Mouse (Mus musculus) liver, adult (tissue): Measurements from ENCODE around the gene Lgi2.

Source experiments
- GATA4 ChIP-seq: IDR thresholded peaks from 2 replicates; pipeline ENCODE4 v1.6.1; 2014; ENCODE audit warnings: mild to moderate bottlenecking, low read length; ENCODE audit not compliant: insufficient replicate concordance

The Lgi2 gene

DNA sequence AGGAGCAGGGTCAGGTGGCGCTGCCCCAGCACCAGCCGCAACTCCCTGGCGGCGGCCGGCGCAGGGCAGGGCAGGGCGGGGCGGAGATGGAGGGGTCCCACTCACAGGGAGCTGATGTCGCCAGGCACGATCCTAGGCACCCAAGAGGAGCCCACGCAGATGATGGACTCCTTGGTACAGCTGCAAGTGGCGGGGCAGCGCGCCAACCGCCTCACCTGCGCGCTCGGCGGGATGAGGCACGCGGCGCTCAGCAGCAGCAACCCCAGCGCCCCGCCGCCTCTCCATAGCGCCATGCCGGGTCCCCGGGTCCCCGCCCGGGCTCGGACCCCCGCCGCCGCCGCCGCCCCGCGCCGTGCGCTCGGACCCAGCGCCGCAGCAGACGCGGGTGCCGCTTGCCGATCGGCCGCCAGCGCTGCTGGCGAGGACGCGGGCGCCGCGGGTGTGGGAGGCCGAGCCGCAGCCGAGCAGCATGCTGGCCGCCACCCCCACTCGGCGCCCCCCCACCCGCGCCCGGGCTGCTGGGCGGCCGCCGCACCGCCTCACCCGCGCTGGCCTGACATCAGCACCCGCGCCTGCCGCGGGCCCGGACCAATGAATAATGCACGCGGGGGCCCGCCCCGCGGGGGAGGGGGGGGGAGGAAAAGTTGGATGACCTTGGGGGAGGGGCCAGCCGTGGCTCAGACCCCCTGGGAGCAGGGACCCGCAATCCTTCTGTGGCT lies at the start of gene Lgi2:
Gene Lgi2 (minus strand): TSS at position 650 of the 719 bp plus-strand sequence.
- TF ChIP-seq GATA4, result no peak

DNA sequence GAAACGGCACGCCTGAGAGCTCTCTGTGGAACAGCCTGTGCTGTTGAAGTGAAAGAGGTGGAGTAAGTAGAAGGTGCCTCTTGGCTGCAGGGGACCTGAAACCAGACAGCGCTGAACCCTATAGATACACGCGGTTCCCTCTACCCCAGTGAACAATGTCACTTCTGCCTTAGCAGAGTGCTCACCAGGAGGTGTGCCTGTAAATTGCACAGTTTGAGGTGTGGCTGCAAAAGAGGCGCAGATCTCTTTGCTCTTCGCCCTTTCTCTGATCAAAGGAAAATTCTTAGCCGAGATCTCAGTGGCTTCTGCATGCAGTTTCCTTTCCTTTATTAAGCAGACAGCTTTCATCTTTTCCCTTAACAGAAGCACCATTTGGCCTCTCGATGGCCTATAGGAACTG lies 49.2 kb upstream of the Lgi2 start:
- no peak for TF ChIP-seq GATA4

DNA sequence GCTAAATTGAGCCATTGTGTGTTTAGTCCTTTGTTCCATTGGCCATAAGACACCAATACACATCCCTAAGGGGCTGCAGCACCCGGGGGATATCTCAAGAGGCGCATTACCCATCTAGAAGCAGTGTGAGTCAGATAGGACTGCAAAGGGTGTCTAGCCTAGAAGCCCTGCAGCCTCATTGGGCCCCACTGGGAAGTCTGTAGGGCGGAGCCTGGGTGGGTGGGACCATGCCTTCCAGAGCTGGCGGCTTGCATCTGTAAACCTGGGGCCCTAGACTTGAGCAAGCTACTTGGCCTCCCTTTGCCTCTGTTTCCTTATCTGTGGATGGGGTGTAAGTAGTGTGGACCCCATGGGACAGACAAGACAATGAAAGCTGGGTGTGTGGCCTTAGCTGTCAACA lies 48.4 kb upstream of the Lgi2 start:
- no peak for TF ChIP-seq GATA4

DNA sequence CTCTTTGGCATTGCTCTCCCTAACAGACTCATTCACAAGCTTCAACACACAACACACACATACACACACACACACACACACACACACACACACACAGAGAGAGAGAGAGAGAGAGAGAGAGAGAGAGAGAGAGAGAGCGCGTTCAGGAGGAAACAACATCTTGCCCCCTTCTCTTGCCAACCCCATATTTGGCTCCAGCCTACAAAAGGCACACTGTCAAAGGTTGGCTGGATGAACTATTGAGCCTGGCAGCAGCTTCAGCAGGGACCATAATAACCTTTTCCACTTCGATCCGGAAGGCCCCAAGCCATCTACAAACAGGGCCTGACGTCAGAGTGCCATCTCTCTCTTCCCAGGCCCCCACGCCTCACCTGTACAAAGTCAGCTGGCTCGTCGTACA lies 46.5 kb upstream of the Lgi2 start:
- no peak for TF ChIP-seq GATA4

DNA sequence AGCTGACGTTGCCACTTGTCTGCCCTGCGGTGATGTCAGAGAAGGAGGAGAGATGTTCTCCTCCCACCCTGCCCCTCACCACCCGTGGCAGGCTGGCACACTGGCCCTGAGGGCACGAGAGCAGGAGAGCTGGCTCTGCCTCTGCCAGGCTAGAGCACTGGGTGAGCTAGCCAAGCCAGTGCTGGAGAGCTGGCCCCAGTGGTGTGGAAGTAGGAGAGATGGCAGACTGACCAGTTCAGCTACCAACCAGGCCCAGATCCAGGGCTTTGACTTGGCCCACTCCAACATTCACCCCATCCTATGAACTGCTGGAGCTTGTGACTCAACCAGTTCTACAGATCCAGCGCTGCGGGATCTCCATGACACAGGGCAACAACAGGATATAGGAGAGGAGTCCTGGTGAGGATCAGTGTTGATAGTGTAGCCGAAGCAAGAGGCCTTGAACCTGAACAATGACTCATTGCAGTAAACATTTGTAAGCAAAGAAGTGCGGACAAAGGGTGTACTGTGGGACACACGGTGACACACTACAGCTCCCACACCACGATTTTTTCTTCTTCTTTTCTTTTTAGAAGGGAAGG lies 45.1 kb upstream of the Lgi2 start:
- no peak for TF ChIP-seq GATA4

DNA sequence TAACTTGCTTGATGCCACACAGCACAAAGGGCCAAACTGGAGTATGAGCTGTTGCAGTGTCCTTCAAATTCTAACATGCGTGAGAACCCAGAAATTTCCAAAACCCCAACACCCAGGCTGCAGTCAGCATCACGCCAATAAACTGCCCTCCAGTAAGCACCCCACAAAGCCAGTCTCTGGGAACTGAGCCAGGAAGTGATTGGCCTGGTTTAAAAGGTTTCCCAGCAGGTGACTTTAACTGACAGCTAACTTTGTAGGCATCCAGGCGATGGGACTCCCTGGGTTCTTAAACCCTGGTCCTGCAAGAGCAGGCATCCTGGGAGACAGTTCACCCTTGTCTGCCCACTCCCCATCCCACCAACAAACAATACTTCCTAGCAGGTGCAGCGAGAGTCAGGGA lies 44.0 kb upstream of the Lgi2 start:
- TF ChIP-seq GATA4, result no peak

DNA sequence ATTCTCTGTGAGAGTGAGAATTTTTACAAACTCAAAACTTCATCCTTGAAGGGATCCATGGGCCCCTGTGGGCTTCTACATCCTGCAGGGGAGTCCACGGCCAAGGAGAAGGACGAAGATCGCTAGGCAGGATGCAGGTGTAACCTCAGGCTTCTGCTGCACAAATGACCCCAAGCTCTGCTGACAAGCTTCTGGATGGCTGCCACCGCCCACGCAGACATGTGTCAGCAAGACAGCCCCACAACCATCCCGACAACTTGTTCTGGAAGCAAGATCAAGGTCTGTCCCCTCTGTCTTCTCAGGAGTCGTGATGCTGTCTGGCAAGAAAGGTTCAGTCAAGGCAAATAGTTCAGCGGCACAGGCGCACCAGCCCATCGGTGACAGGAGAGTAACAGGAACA lies 43.4 kb upstream of the Lgi2 start:
- TF ChIP-seq GATA4, result no peak

DNA sequence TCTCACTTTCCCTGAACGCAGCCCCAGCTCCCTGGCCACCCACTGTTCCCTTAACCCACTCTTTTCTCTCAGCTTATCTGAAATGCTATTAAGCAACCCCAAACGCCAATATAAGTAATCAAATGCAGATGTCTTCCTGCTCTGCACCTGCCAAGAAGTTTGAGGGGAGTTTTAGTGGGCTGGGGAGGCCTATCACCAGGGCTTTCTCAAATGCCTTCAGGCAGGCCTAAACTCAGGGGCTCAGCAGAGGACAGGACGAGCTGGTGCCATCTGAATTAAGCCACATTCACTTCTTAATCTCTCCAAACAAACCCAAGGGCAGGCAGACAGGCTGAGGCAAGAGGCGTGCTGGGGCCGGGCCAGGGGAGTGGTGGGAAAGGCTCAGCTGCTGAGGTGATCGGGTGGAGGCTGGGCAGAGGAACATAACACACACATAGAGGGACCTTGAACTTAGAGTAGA lies 38.4 kb upstream of the Lgi2 start:
- TF ChIP-seq GATA4, result no peak

DNA sequence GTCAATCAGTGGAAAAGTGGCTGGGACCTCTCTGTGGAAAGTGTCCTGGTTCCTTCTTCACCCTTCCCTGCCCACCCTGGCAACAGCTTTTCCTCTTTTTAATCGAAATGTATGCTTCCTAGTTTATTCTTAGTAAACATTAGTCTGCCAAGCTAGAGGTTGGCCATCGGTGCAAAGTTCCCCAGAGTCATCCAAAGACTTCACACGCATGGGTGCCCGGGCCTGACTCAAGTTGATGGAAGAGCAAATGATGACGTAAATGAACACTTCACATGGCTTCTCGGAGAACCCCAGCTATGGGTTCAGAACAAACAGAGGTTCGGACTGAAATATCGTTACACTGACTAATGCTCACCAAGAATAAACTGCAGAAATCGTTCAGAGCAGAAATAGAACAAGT lies 24.4 kb upstream of the Lgi2 start:
- no peak for TF ChIP-seq GATA4

DNA sequence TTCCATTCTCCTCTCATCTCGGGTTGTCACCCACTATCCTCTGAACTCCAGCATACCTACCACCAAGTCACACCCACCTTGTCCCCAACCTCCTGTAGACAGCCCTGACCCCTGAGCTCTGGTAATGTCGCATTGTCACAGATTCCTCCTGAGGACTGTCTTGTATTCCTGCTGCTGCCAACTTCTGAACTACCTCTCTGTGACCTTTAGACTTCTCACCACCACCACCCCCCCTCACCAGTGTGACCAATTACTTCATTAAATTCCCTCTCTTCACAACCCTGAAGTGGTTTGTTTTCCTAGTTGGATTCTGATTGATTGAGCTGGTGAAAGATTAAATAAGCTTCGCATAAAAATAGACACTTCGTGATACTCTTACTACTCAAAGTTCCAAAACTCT lies 22.4 kb upstream of the Lgi2 start:
- no peak for TF ChIP-seq GATA4

DNA sequence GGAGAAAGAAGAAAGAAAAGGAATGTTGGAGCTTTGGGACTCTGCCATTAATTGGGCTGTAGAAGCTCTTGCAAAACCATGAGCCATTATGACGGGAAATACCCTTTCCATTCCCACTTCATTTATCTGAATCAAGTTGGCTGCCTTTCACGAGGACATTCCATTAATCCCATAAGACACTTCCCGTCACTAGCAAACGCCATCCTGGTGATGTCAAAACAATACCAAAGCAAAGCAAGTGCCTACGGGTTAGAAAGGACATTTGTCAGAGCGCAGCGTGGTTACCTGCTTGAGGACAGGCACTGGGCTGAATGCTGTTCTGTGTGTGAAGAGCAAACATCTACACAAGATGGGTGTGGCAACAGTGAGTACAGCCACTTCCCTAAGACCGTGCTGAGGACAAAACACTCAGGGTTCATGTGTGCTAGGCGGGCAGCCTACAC lies 21.1 kb upstream of the Lgi2 start:
- TF ChIP-seq GATA4, result no peak

DNA sequence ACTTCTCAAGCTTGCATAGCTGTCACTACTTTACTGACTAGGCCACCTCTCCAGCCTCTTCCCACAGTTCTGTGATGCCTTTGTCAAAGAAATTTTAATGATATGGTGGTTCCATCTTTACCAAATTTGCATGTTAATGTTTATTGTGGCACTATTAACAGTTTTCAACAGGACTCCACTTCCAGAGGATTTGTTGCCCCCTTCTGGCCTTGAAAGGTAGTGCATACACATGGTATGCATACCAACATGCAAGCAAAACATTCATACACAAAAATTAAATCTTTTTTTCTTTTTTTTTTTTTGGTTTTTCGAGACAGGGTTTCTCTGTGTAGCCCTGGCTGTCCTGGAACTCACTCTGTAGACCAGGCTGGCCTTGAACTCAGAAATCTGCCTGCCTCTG lies 6.3 kb upstream of the Lgi2 start:
- no peak for TF ChIP-seq GATA4

DNA sequence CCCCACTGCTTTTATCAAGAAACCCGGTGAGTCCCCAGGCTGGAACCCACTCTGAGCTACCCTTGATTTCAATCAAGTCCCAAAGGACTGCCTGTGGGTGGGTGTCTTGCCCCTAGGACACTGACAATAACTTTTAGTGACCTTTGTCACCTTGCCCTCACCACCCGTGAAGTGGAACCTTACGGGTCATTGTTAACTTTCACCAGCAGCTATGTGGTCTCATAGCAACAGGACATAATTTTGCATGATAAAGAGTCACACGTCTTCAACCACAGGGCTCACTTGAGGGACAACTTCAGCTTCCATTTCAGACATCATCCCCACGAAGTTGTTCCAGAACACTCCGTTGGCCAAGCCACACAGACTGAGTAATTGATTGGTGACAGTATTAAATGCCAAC lies 4.5 kb upstream of the Lgi2 start:
- no peak for TF ChIP-seq GATA4

DNA sequence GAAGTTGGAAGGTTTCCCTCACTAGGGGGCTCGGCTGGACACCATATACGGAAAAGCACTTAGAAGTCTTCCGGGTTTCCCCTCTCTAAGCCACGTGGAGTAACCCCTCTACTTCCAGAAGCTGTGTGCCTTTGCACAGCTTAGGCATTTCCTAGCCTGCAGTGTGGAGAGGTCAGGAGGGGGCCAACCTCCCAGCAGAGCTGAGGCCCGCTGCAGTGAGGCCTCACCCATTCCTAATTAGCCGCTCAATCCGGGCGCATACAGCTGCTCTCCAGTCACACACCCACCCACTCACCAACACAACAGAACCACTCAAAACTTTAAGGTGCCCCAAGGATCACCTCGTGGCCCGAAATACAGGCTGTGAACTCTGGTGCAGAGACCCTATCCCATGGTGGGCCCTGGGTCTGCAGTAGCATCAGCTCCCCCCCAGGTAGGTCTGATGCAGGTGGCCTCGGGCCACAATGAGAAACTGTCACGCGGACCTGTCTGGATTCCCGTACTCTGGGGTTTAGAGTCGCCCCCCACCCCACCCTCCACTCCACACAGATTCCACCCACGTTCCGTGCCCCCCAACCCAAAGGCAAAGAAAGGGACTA lies 949 bp downstream of the Lgi2 start:
- no peak for TF ChIP-seq GATA4

DNA sequence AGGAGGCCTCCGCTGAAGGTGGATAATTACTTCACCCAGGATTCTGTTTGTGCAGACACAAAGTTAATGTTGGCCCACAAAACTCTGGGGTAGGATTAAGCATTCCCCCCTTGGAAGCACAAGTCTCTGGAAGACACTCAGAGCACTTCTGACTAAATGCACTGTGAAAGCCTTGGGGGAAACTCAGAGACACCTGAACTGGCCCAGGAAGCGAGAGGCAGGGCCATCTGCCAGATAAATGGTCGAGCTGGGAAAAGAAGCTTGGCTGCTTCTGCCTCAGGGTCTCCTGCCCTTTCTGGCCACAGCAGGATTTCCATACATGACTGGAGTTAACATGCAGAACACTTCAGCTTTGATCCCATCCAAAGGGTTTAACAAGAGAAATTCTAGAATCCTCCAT lies 1.9 kb downstream of the Lgi2 start:
- TF ChIP-seq GATA4, result no peak

DNA sequence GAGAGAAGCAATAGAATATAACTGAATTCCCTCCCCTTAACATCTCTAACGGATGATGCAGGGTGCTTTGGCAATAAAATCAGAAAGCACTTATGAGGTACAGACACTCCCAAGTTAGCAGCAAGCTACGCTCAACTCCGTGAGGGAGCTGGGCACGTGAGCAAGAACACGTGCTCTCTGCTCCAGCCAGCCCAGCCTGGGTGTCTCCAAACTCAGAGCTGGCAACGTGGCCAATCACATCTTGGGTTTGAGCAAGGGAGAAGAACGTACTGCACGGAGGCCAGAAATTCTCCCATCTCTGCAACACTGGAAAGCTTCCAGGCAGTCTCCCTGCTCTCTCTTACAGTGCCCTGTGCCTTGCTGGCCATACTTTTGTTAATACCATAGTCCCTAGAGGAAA lies 6.0 kb downstream of the Lgi2 start:
- no peak for TF ChIP-seq GATA4
